Mouse (Mus musculus) brain, adult 2 months (tissue): ENCODE measurements around the gene Kansl2.

Experiments
- DNase-seq: peaks from one replicate; pipeline ENCODE4 v3.0.0; 2011; ENCODE audit warnings: low read depth, low spot score

Kansl2 gene

GRCm38 (mm10) chr15:98533881-98534627, at the start of gene Kansl2:
Gene Kansl2, minus strand, starts transcription at chr15:98534264.
- peak; percentile 100 for DNase-seq

- DNase-seq: peak; percentile 48
These were observed 48.9 kb upstream of the Kansl2 start for GRCm38 (mm10) chr15:98582996-98583395.

- peak; percentile 66 for DNase-seq
These were observed 48.3 kb upstream of the Kansl2 start for GRCm38 (mm10) chr15:98582410-98582809.

GRCm38 (mm10) chr15:98579795-98580464, 45.9 kb upstream of the Kansl2 start:
- peak; percentile 93 for DNase-seq

- no peak for DNase-seq
These were observed 45.2 kb upstream of the Kansl2 start for GRCm38 (mm10) chr15:98579310-98579709.

- DNase-seq: no peak
These were observed 39.2 kb upstream of the Kansl2 start for GRCm38 (mm10) chr15:98573293-98573692.

- no peak for DNase-seq
These were observed 36.9 kb upstream of the Kansl2 start, which contains the start of the genes Ccnt1 and 4930415O20Rik for GRCm38 (mm10) chr15:98570873-98571538. Gene Ccnt1, minus strand, starts transcription at chr15:98570923. Gene 4930415O20Rik, plus strand, starts transcription at chr15:98571004.

- DNase-seq: no peak
These were observed 35.8 kb upstream of the Kansl2 start for GRCm38 (mm10) chr15:98569795-98570365.

GRCm38 (mm10) chr15:98569216-98569615, 35.2 kb upstream of the Kansl2 start:
- no peak for DNase-seq

GRCm38 (mm10) chr15:98568256-98569033, 34.4 kb upstream of the Kansl2 start:
- DNase-seq: no peak

- peak; percentile 100 for DNase-seq
These were observed 33.4 kb upstream of the Kansl2 start for GRCm38 (mm10) chr15:98567278-98568134.

GRCm38 (mm10) chr15:98566973-98567277, 32.9 kb upstream of the Kansl2 start:
- no peak for DNase-seq

GRCm38 (mm10) chr15:98557186-98557585, 23.1 kb upstream of the Kansl2 start:
- DNase-seq: peak; percentile 51

- DNase-seq: no peak
These were observed 21.8 kb upstream of the Kansl2 start for GRCm38 (mm10) chr15:98555881-98556280.

- no peak for DNase-seq
These were observed 18.7 kb upstream of the Kansl2 start for GRCm38 (mm10) chr15:98552758-98553157.

GRCm38 (mm10) chr15:98546843-98547242, 12.8 kb upstream of the Kansl2 start:
- DNase-seq: no peak

- no peak for DNase-seq
These were observed 11.1 kb upstream of the Kansl2 start for GRCm38 (mm10) chr15:98545151-98545550.

- no peak for DNase-seq
These were observed 9.3 kb upstream of the Kansl2 start for GRCm38 (mm10) chr15:98543341-98543740.

- DNase-seq: no peak
These were observed 7.0 kb upstream of the Kansl2 start for GRCm38 (mm10) chr15:98541064-98541463.

GRCm38 (mm10) chr15:98537923-98538322, 3.9 kb upstream of the Kansl2 start:
- DNase-seq: no peak
